Mouse (Mus musculus) macrophage (primary cell): ENCODE measurements around the gene Banf2. TPM values are rescaled to one million over a fixed set of nuclear protein-coding genes. Genes with fewer than 3 reads are reported as not detected.

ENCODE experiments used
- H3K27ac ChIP-seq: fragments of 350-480 bp; formaldehyde crosslinking; 2 replicates; pipeline ENCODE4 v1.9.0; 2021
- H3K36me3 ChIP-seq: fragments of 350-480 bp; formaldehyde crosslinking; 2 replicates; pipeline ENCODE4 v1.9.0; 2021; ENCODE audit errors: inconsistent target
- H3K4me3 ChIP-seq: fragments of 350-480 bp; formaldehyde crosslinking; 2 replicates; pipeline ENCODE4 v1.9.0; 2021; ENCODE audit errors: inconsistent target
- H3K79me2 ChIP-seq: fragments of 350-480 bp; formaldehyde crosslinking; 2 replicates; pipeline ENCODE4 v1.9.0; 2021; ENCODE audit errors: inconsistent target
- WGBS: methylation state at CpG from one replicate; pipeline ENCODE4 v1.1.7; 2026; ENCODE audit warnings: inconsistent platforms; ENCODE audit not compliant: missing documents; 5-methylcytosine and 5-hydroxymethylcytosine counted together
- polyA plus RNA-seq: library from polyadenylated mRNA; stranded (reverse); fragments of 250-400 nt; gene quantifications from 3 replicates; pipeline ENCODE4 v1.2.4, GENCODE M21; 2018; ENCODE audit warnings: inconsistent platforms
- total RNA-seq, 78 experiments: library from RNA; depleted of rRNA; stranded (reverse); fragments of 250-400 nt; gene quantifications; 1 replicate in 9 of 78; 2 replicates in 24 of 78; 3 replicates in 43 of 78; 4 replicates in 2 of 78; pipeline ENCODE4 v1.2.4; 2018; ENCODE audit warnings: inconsistent platforms in 56 of 78

The Banf2 gene
- not detected for total RNA-seq (2018; cell fraction: chromatin; rRNA removed)
- not detected for total RNA-seq (2018; cell fraction: cytosol; rRNA removed)
- total RNA-seq (2018; cell fraction: nucleus; rRNA removed): not detected
- not detected in 3 replicates for polyA plus RNA-seq

- WGBS: 95% methylated on average over 2 of the region's 2 CpGs
- no peak within 1 kb of the TSS for H3K27ac ChIP-seq
- no peaks in the 10 kb centered on the region for H3K36me3 ChIP-seq
- H3K4me3 ChIP-seq: no peak within 1 kb of the TSS
- H3K79me2 ChIP-seq: no peaks in the 10 kb centered on the region
Observed at GRCm38 (mm10) chr2:144032664-144033063, at the start of gene Banf2. Gene Banf2 (plus strand): TSS chr2:144033059.

DNA sequence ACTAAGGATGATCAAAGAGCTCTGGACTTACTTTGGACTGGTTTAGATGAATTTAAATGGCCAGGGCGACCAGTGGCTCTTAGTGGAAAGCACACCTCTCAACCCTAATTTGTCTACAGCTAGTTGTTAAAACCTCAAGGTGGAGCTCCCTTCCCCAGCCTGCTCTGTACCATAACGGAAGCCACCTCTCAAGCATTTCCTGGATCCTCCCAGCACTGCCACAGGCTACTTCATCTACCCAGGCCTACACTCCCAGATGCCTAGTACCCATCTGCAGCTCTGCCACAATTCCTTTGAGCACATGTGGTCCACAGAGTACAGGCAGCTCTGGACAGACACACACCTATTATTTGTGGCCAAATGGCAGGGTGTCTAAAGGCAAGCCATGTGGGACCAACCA, 49.4 kb upstream of the Banf2 start:
- H3K79me2 ChIP-seq: peaks cover 100% of the 10 kb centered on the region
- 54% methylated on average over 2 of the region's 2 CpGs for WGBS
- H3K4me3 ChIP-seq: no peak overlapping the region
- H3K27ac ChIP-seq: no peak overlapping the region
- H3K36me3 ChIP-seq: peaks cover 65% of the 10 kb centered on the region

DNA sequence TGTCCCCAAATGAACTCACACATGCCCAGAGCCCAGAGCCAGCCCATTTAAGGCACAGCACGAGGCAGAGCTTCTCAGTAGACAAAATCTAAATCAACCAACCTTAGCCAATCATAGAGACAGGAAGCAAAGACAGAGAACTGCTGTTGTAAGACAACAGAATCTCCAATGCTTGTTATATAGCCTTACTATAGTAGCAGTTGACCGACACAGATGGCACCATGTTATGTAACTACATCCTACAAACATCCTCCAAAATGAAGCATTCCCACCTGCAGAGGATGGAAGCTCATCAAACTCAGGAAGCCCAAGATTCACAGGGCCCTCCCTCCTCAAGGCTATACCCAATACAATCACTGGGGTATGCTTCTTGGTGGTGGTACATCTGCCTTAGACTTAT, 45.4 kb upstream of the Banf2 start:
- no peak overlapping the region for H3K27ac ChIP-seq
- H3K79me2 ChIP-seq: peaks cover 99% of the 10 kb centered on the region
- peaks cover 41% of the 10 kb centered on the region for H3K36me3 ChIP-seq
- 66% methylated on average over 2 of the region's 2 CpGs for WGBS
- no peak overlapping the region for H3K4me3 ChIP-seq

GRCm38 (mm10) chr2:143988016-143988415, 44.8 kb upstream of the Banf2 start:
- H3K79me2 ChIP-seq: peaks cover 99% of the 10 kb centered on the region
- H3K36me3 ChIP-seq: peaks cover 41% of the 10 kb centered on the region
- WGBS: 97% methylated on average over 3 of the region's 3 CpGs
- H3K4me3 ChIP-seq: no peak overlapping the region
- H3K27ac ChIP-seq: no peak overlapping the region

DNA sequence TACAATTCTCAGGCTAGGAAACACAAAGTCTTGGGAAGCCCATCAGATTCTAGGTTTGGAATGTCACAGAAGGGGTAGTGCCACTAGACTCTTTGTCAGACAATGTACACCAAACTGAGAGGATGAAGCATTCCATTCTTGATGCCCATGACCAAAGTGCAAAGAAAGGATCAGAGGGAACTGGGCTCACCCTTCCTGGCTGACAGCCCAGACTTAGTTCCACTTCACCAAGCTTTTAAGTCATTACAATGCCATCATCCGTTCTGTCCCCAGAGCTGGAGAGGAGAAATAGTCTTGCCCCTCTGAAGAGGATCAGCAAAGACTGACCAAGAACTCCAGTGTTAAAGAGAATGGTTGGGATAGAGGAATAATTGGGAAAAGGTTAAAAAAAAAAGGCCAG, 41.9 kb upstream of the Banf2 start:
- Histone ChIP-seq H3K27ac (peak overlapping the region; percentile 15; the same call in 1 of the 2 replicates), H3K79me2 (peaks cover 94% of the 10 kb centered on the region), H3K36me3 (peaks cover 24% of the 10 kb centered on the region), H3K4me3 (no peak overlapping the region)
- 0% methylated on average over 1 of the region's 1 CpGs for WGBS

GRCm38 (mm10) chr2:143991964-143992672, 40.7 kb upstream of the Banf2 start:
- Histone ChIP-seq H3K27ac (no peak overlapping the region), H3K79me2 (peaks cover 94% of the 10 kb centered on the region), H3K4me3 (no peak overlapping the region), H3K36me3 (peaks cover 13% of the 10 kb centered on the region)
- WGBS: 95% methylated on average over 7 of the region's 7 CpGs

DNA sequence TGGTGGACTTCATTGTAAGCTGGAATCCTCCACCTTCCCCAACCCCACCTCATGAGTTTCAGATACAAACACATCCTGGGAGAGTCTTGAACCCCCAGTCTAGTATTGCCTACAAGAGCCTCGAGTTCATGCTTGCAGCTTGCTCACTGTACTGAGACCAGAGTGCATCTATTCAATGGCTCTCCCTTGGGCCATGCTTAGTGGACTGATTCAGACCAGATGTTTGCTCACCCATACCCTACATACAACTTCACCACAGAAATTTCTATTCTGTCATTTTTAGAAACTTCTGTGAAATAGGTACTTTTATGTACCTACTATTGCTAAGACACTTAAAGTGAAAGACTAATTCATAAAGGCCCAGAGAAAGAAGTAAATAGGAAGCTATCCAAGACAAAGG, 39.9 kb upstream of the Banf2 start:
- no peak overlapping the region for H3K4me3 ChIP-seq
- no peak overlapping the region for H3K27ac ChIP-seq
- WGBS: 70% methylated on average over 1 of the region's 1 CpGs
- peaks cover 94% of the 10 kb centered on the region for H3K79me2 ChIP-seq
- peaks cover 4% of the 10 kb centered on the region; the same call in 1 of the 2 replicates for H3K36me3 ChIP-seq

DNA sequence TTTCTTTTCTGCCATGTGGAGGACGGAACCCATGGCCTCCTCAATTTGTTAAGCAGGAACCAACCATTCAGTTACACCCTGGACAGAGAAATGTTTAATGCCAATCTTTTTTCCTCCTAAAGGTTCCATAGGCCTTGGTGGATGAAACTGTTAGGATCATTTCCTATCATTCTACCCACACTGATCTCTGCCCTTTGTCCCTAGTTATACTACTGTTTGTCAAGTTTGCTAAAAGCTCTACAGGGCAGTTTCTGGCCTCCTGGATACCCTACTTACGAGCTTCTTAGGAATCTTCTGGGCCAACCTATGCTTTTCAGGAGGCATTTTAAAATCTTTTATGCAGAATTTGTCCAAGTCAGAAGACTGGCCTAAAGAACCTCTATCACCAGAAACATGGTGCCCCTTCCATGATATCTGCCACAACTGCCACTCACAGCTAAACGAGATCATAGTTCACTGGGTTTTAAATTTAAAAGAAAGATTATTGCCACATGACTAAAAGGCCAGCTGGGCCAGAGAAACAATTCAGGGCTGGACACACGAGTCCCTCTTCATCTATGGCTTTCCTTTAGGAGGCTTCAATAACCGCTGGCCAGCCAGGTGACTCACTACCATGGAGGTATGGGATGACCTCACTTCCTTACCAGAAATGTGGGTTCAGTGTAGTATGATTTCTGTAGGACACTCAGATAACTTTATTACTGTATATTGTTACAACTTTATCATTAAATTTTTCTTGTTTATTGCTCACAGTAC, 30.5 kb upstream of the Banf2 start:
- Histone ChIP-seq H3K79me2 (peaks cover 100% of the 10 kb centered on the region), H3K27ac (no peak overlapping the region), H3K36me3 (peaks cover 4% of the 10 kb centered on the region; the same call in 1 of the 2 replicates), H3K4me3 (no peak overlapping the region)
- WGBS: 90% methylated on average over 5 of the region's 5 CpGs

DNA sequence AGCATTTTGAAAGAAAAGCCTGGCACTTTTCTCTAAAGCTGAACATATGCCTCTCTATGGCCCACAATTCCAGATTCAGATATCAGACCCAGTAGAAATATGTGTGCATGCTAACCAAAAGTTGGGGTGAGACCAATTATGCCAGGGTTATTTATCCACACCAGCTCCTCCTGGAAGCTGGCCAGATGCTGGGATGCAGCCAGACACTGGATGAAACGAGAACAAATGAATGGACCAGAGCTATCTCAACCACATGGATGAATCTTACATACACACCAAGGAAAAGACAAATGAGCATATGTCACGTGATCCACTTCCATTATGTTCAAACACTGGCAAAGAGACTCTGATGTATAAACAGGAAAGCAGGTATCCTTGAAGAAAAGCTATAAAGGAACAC, 29.3 kb upstream of the Banf2 start:
- H3K36me3 ChIP-seq: peaks cover 4% of the 10 kb centered on the region; the same call in 1 of the 2 replicates
- H3K27ac ChIP-seq: no peak overlapping the region
- 82% methylated on average over 2 of the region's 2 CpGs for WGBS
- H3K79me2 ChIP-seq: peaks cover 100% of the 10 kb centered on the region
- no peak overlapping the region for H3K4me3 ChIP-seq

- Histone ChIP-seq H3K27ac (peak overlapping the region; percentile 36), H3K4me3 (no peak overlapping the region), H3K79me2 (peaks cover 88% of the 10 kb centered on the region), H3K36me3 (peaks cover 4% of the 10 kb centered on the region; the same call in 1 of the 2 replicates)
- WGBS: 80% methylated on average over 6 of the region's 6 CpGs
Observed at GRCm38 (mm10) chr2:144005166-144005955, 27.5 kb upstream of the Banf2 start.

DNA sequence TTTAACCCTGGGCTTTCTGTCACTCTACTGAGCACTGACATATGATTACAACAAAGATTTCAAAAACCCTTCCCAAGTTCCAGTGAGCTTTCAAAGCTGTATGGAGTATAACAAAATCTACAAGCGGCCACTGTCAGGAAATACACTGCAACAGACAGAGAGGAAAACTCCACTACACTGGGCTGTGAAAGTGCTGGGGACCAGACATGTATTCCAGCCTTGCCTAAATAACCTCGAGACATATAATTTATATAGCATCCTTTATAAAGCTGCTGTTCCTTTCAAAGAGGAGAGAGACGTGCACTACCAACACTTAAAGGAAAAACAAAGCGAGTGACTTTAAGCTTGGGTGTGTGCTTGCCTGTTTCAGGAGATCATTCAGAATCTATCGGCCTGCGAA, 26.2 kb upstream of the Banf2 start:
- H3K27ac ChIP-seq: no peak overlapping the region
- H3K79me2 ChIP-seq: peaks cover 75% of the 10 kb centered on the region
- 95% methylated on average over 6 of the region's 6 CpGs for WGBS
- H3K36me3 ChIP-seq: peaks cover 4% of the 10 kb centered on the region; the same call in 1 of the 2 replicates
- H3K4me3 ChIP-seq: no peak overlapping the region

- H3K36me3 ChIP-seq: peaks cover 4% of the 10 kb centered on the region; the same call in 1 of the 2 replicates
- no peak overlapping the region for H3K27ac ChIP-seq
- WGBS: 98% methylated on average over 4 of the region's 4 CpGs
- no peak overlapping the region for H3K4me3 ChIP-seq
- peaks cover 69% of the 10 kb centered on the region for H3K79me2 ChIP-seq
Observed at GRCm38 (mm10) chr2:144007211-144007610, 25.6 kb upstream of the Banf2 start.

- peak overlapping the region; percentile 43; the same call in 1 of the 2 replicates for H3K4me3 ChIP-seq
- no peaks in the 10 kb centered on the region for H3K36me3 ChIP-seq
- peak overlapping the region; percentile 95 for H3K27ac ChIP-seq
- WGBS: 13% methylated on average over 1 of the region's 1 CpGs
- H3K79me2 ChIP-seq: peaks cover 51% of the 10 kb centered on the region
Observed at GRCm38 (mm10) chr2:144009081-144009480, 23.8 kb upstream of the Banf2 start.

DNA sequence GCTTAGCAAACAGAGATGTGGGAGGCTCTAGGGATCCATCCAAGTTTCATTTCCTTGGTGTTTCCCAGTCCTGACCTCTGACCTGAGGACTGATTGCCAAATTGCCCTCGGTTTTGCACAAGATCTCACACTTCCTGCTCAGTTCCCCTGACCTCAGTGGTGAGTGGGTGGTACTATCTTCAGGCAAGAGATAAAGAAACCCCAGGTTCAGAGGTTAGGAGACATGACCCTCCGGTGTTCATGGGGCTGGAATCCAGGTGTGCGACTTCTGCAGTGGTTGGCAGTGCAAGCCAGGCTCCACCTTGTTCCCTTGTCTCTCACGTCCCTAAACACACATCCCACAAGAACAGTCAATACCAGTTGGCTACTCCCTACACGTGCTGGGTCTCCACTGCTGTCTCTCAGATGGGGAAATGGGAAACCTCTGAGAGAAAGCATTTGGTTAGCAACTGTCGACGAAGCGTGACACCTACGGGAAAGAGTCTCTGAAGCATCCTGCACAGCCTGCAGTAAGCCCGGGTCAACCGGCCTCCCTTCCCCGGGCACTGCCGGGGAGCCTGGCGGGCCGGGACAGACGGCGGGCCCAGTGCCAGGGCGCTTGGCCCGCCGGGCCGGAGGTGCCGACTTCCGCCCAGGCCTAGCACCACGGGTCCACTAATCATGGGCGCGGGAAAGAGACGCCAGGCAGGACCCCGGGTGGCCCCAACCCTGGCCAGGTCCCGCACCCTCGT, 23.1 kb upstream of the Banf2 start:
- peak overlapping the region; percentile 43 for H3K4me3 ChIP-seq
- no peaks in the 10 kb centered on the region for H3K36me3 ChIP-seq
- WGBS: 2% methylated on average over 26 of the region's 30 CpGs

More for the DNA sequence above, 23.1 kb upstream of the Banf2 start:
- H3K79me2 ChIP-seq: peaks cover 44% of the 10 kb centered on the region
- H3K27ac ChIP-seq: peak overlapping the region; percentile 95
